Mouse (Mus musculus) olfactory bulb, adult 2 months (tissue): ENCODE results near the gene Sik1.

ENCODE experiments used
- CTCF ChIP-seq: fragments of 200-500 bp; IDR thresholded peaks from 2 replicates; pipeline ENCODE4 v1.5.1; 2012; ENCODE audit warnings: low read depth, mild to moderate bottlenecking, low read length, moderate library complexity; ENCODE audit not compliant: insufficient read depth
- POLR2A ChIP-seq: fragments of 200-500 bp; IDR thresholded peaks from 2 replicates; pipeline ENCODE4 v1.6.1; 2012; ENCODE audit warnings: mild to moderate bottlenecking, low read depth, low read length, moderate library complexity; ENCODE audit not compliant: insufficient read depth

DNA sequence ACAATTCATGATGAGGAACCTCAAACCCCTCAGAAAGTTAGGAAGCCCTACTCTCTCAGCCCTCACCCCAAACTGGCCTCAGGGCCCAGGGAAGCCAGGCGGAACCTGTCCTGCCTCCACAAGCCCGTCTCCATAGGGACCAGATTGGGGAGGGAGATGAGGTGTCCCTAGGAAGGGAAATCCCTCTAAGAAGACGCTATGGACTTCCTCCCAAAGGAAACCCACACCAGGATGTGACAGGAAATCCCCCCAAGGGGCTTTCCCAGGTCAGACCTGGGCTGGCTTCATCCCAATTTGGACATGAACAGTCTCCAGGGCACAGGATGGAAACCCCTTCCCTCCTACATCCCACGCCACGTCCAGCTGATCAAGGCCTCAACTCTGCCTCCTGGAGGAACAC lies 27.5 kb downstream of the Sik1 start:
- no peak for TF ChIP-seq CTCF
- TF ChIP-seq POLR2A: no peak
